Mouse (Mus musculus) stomach, postnatal 0 days (tissue): Measurements from ENCODE around the gene Ascc1.

ENCODE experiments used
- CTCF ChIP-seq: IDR thresholded peaks from 2 replicates; pipeline ENCODE4 v1.5.1; 2016; ENCODE audit warnings: antibody characterized with exemption, low read depth, mild to moderate bottlenecking, moderate library complexity
- EP300 ChIP-seq: optimal IDR thresholded peaks from 2 replicates; pipeline ENCODE3; 2016; ENCODE audit warnings: antibody characterized with exemption

GRCm38 (mm10) chr10:60003847-60004246, 1.2 kb downstream of the Ascc1 start:
- no peak for TF ChIP-seq CTCF
- TF ChIP-seq EP300 = no peak
